Mouse (Mus musculus) heart, postnatal 14 days (tissue): Measurements from ENCODE around the gene Arf3. TPM values are rescaled to one million over a fixed set of nuclear protein-coding genes. Genes with fewer than 3 reads are reported as not detected.
A peak's percentile ranks its signal among the peaks of the same experiment; 100 is the strongest.

ENCODE experiments used
- DNase-seq, 2 experiments: peaks; one replicate each; pipeline ENCODE4 v3.0.0; 2021 to 2022
- intact Hi-C: fragments of 180-260 bp; cut with DNase I; formaldehyde crosslinking; loops from one replicate; pipeline ENCODE4 v1.15.1; 2025
- total RNA-seq, 2 experiments: library from RNA; stranded (reverse); gene quantifications; 2 replicates each; pipeline ENCODE4 v1.2.3; 2021

The Arf3 gene
- total RNA-seq, 2 experiments from 2014 or later = 26.4 to 26.6 TPM

GRCm38 (mm10) chr15:98729791-98730545 is 33.0 kb downstream of the Arf3 start:
- intact Hi-C loops = loop anchor here (5.0 kb wide), 1 partner anchor 62 kb away; no protein-coding TSS in a partner anchor
- no peak for DNase-seq

- intact Hi-C loops = loop anchor here (5.0 kb wide), 1 partner anchor 64 kb away; no protein-coding TSS in a partner anchor
- no peak for DNase-seq
These were observed 34.6 kb downstream of the Arf3 start for GRCm38 (mm10) chr15:98728366-98728765.

- DNase-seq = peak; percentile 53 to 68
- intact Hi-C loops = loop anchor here (5.0 kb wide), 1 partner anchor 65 kb away; no protein-coding TSS in a partner anchor
These were observed 35.3 kb downstream of the Arf3 start, which contains the start of gene Fkbp11 for GRCm38 (mm10) chr15:98727443-98728321. Fkbp11 (minus strand) TSS chr15:98728198.

- intact Hi-C loops = loop anchor here (5.0 kb wide), 1 partner anchor 66 kb away; no protein-coding TSS in a partner anchor
- no peak for DNase-seq
These were observed 36.3 kb downstream of the Arf3 start for GRCm38 (mm10) chr15:98726746-98727145.

GRCm38 (mm10) chr15:98726079-98726478 is 36.9 kb downstream of the Arf3 start:
- DNase-seq = no peak
- intact Hi-C loops = loop anchor here (5.0 kb wide), 1 partner anchor 66 kb away; no protein-coding TSS in a partner anchor

- intact Hi-C loops = no loop called here
- DNase-seq = no peak
These were observed 38.6 kb downstream of the Arf3 start for GRCm38 (mm10) chr15:98724441-98724840.

GRCm38 (mm10) chr15:98722854-98723253 is 40.2 kb downstream of the Arf3 start:
- intact Hi-C loops = no loop called here
- peak; percentile 31 for DNase-seq

GRCm38 (mm10) chr15:98722191-98722590 is 40.8 kb downstream of the Arf3 start:
- DNase-seq = no peak
- intact Hi-C loops = no loop called here

GRCm38 (mm10) chr15:98717301-98717700 is 45.7 kb downstream of the Arf3 start:
- DNase-seq = no peak
- intact Hi-C loops = no loop called here

- peak; percentile 33 to 68 for DNase-seq
- intact Hi-C loops = no loop called here
These were observed 48.8 kb downstream of the Arf3 start for GRCm38 (mm10) chr15:98714230-98714652.

- DNase-seq = peak; percentile 70 to 79
- intact Hi-C loops = no loop called here
These were observed 52.6 kb downstream of the Arf3 start for GRCm38 (mm10) chr15:98710442-98710841.

- intact Hi-C loops = loop anchor here (5.0 to 10.0 kb wide), 2 partner anchors 77 to 94 kb away; partner anchors contain the start of gene Wnt1
- peak; percentile 81 to 88 for DNase-seq
These were observed 55.1 kb downstream of the Arf3 start, which contains the start of gene Ccdc65 for GRCm38 (mm10) chr15:98707766-98708372. Ccdc65 (plus strand) TSS chr15:98708207.

- no peak for DNase-seq
- intact Hi-C loops = loop anchor here (10.0 kb wide), 1 partner anchor 80 kb away; the partner anchor contains the start of gene Wnt1
These were observed 58.7 kb downstream of the Arf3 start for GRCm38 (mm10) chr15:98704312-98704711.

- peak; percentile 91 to 95 for DNase-seq
- intact Hi-C loops = loop anchor here (1.0 to 10.0 kb wide), 2 partner anchors 35 to 85 kb away; partner anchors contain the start of gene Wnt1
These were observed 63.6 kb downstream of the Arf3 start for GRCm38 (mm10) chr15:98699190-98700105.

- DNase-seq = no peak
- intact Hi-C loops = no loop called here
These were observed 66.8 kb downstream of the Arf3 start for GRCm38 (mm10) chr15:98696216-98696615.

GRCm38 (mm10) chr15:98695726-98696125 is 67.3 kb downstream of the Arf3 start:
- peak in 1 of 2 experiments; percentile 45 for DNase-seq
- intact Hi-C loops = no loop called here

- intact Hi-C loops = no loop called here
- DNase-seq = peak; percentile 47 to 61
These were observed 70.8 kb downstream of the Arf3 start for GRCm38 (mm10) chr15:98692171-98692715.

- no peak for DNase-seq
- intact Hi-C loops = no loop called here
These were observed 71.4 kb downstream of the Arf3 start for GRCm38 (mm10) chr15:98691486-98692147.
